Mouse (Mus musculus) embryo, embryonic 11.5 days (tissue): ENCODE measurements around the gene Adrb1.
A peak's percentile ranks its signal among the peaks of the same experiment; 100 is the strongest.

Source experiments
- DNase-seq: peaks from one replicate; pipeline ENCODE4 v3.0.0-alpha.2; 2012; ENCODE audit warnings: low read depth, low spot score

Adrb1 gene

DNA sequence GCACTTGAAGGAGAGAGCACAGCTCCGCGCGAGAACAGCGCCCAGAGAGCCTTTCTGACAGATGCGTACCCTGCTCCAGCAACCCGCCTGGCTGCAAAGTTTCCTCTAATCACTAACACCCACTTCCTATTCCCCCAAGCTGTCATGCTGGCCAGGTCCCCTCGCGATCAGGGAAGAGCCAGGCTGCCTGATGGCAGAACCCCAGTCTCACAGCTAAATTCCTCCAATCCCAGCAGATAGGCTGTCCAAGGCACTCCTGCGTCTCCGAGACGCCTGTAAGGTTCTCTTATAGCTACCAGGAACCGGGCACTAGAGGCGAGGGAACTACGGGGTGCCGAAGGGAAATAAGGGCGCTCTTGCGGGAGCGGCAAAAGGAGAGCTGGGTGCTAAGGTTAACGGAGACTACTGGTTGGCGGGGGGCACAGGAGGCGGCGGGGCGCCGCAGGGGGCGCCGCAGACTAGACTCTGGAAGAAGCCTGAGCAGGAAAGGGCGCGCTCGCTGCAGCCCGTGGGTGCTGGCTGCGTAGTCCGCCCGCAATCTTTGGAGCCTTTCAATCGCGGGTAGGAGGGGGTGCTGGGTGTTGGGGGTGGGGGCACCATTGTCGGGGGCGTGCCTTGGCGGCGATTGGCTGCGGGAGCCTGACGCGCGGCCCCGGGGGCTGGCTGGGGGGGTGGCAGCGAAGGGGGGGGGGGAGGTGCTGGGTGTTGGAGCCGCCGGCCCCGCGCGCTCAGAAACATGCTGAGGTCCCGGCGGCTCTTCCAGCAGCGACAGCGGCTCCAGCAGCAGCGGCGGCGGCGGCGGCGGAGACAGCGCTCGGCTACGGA is at the start of gene Adrb1:
TSS of gene Adrb1 (plus strand) at position 813 of the 825 bp plus-strand sequence.
- DNase-seq, result peak; percentile 19

DNA sequence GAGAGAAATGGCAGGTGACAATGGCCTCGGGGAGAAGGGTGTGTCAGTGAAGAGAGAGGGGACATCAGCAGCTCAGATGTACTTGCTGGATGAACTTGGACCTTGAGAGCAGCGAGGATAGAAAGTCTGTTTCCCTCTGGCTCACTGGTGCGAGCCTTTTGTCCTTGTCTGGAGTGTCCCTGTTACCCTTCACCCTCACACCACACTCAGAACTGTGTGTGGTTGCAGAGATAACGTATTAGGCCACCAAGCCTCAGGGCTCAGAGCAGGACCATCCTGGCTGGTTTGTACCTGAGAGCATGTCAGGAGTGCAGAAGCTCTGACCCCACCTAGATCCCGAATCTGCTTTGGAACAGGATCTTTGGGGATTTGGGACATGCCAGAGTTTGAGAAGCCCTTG is 46.3 kb upstream of the Adrb1 start:
- no peak for DNase-seq

GRCm38 (mm10) chr19:56676506-56676905 is 45.5 kb upstream of the Adrb1 start:
- DNase-seq, result no peak

DNA sequence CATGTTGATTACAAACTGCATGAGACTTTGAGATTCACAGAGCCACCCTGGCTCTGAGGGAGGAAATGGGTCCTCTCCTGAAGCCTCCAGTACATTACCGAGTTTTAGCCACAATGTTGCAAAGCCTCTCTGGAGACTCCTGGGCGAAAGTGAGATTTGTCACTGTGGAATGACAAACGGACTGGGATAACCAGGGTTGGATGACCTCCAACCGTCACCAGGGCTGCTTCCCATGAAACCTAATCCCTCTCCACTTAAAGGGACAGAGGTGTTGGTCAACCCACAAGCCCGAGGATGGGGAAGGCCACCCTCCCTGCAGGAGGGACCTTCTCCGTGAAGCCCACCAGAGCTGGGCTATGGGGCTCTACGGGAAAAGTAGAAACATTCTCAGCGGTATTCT is 44.4 kb upstream of the Adrb1 start:
- no peak for DNase-seq

- DNase-seq, result no peak
Measured at GRCm38 (mm10) chr19:56678516-56678915, 43.5 kb upstream of the Adrb1 start.

- DNase-seq, result no peak
Measured at GRCm38 (mm10) chr19:56679213-56679965, 42.6 kb upstream of the Adrb1 start.

GRCm38 (mm10) chr19:56679992-56680391 is 42.0 kb upstream of the Adrb1 start:
- DNase-seq, result no peak

GRCm38 (mm10) chr19:56682297-56682696 is 39.7 kb upstream of the Adrb1 start:
- no peak for DNase-seq

DNA sequence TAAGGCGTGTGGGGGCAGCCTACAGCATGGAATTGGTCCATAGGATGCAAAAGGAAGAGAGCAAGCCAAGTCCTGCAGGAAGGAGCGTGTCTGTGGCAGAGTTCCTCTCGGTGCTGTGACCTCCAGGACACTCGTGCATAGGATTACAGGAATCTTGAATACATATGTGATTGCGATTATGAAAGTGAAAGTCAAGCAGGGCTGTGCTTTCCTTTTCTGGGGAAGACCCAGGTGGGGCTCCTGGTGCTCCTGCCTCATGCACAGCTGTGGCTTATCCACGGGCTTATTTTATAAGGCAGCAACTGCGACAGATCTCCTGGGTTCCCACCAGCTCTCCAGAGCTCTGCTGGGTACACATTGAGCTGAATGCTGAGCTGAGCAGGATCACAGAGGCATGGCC is 39.2 kb upstream of the Adrb1 start:
- no peak for DNase-seq

DNA sequence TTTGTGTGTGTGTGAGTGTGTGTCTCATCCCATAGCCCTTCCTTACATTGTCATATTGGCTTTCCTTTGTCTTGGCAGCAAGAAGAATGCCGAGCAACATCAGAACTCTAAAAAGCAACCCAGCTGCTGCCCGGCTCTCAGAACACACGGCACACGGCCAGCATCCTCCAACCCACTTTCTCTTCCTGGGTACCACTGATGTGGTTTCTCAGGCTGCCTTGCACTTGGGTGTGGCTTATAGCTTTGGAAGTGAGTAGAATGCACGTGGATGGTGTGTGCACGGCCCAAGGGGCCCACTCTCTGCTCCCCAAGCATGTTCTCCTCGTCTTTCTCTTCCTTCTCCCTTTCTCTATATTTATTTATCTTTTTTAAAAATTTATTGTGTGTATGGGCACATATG is 36.5 kb upstream of the Adrb1 start:
- no peak for DNase-seq

DNA sequence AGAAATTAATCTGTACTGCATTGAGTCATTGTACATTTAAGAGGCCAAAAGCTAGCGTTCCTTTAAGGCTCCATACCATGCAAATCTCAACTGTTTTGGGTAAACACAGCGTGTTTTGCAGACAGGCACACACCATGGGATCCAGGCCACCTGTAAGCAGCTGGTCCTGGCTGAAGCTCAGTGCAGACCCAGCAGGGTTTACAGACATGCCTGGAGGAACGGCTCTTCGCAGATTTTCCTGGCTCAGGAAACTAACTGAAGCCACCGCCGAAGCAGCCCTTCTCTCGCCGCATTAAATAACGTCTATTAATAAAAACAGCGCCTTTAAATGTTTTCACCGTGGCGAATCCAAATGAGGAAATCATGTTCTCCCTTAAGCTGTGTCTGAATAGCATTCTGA is 35.8 kb upstream of the Adrb1 start:
- DNase-seq, result no peak

DNA sequence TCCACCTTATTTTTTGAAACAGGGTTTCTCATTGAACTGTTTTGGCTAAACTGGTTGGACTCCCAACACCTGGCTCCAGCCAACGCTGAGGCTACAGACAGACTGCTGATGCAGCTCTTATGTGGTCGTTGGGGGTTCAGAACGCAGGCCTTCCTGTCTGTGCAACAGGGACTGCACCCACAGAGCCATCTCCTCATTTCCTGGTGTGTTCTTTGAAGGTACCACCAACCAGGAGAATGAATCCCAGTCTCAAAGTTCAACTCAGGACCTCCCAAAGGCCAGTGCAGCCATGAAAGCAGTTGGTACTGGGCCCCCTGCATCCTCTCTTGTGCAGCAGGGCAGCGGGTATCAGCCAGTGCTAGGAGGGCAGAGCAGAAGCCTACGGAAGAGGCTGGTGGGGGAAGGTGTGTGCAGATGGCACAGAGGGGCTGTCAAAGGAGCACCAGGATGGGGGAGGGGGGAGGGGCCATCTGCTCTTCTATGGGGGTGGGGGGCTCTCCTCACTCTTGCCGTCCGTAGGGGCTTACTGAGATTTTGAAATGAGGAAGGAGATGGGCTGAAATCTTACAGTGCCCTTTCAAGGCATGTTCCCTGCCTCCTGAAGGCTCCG is 34.9 kb upstream of the Adrb1 start:
- DNase-seq, result no peak

- DNase-seq, result no peak
Measured at GRCm38 (mm10) chr19:56687676-56688075, 34.3 kb upstream of the Adrb1 start.

DNA sequence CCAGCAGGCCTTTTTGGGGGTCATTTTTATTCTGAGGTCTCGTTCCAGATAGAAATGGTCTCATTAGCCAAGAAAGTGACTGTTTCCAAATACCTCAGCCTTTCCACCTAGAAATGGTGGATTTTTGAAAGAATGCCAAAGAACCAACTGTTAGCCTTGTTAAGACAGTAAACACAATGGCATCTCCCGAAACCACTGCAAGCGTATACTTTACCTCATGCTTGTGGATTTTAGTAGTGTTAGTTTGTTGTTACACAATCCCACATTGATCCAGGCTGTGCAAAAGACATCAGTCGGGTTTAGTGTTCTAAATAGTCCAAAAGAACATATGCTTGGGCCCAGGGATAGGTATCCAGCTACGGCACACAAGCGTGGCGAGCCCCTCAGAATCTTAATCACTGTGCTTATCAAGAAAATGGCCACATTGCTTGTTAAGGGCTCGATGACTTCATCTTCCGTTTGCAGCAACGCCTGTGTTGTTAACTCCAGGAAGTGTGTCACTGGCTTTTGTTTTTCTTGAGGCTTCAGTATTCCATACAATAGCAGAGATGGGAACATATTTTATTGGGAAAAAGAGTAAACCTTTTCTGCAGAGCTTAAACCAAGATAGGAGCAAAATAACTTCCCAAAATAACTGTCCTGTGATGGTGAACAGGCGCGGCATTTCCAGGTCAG is 33.2 kb upstream of the Adrb1 start:
- no peak for DNase-seq

- no peak for DNase-seq
Measured at GRCm38 (mm10) chr19:56689493-56689892, 32.5 kb upstream of the Adrb1 start.

DNA sequence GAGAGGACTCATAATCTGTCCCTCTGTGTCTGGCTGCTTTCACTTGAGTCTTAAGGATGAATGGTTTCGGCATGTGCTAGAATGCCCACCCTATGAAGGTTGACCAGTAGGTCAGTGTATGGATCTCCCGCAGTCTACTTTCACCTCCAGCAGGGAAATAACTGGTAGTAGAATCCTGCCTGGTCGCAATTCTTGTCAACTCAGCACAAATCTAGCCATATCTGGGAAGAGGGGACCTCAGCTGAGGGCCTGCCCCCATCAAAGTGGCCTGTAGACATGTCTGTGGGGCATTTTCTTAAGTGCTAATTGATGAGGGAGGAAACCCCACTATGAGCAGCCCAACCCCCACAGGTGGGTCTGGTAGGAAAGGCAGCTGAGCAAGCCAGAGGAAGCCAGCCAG is 30.9 kb upstream of the Adrb1 start:
- DNase-seq, result no peak

DNA sequence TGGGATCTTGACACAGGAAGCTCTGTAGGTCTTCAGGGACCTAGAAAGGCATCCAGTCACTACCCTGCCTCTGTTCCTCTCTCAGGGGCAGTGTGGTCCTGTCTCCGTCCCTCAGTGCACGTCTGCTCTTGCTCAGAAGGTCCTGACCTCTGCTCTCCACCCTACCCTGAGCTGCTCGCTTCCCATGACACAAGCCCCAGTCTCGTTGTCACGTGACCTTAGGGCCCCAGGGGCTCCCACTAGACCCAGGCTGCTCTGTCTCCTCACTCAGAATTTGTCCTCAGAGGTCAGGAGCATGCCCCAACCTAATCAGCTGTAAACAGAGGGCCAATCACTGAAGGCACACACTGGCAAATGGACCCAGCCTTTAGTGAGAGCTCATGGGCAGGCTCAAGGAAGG is 29.5 kb upstream of the Adrb1 start:
- DNase-seq, result no peak

DNA sequence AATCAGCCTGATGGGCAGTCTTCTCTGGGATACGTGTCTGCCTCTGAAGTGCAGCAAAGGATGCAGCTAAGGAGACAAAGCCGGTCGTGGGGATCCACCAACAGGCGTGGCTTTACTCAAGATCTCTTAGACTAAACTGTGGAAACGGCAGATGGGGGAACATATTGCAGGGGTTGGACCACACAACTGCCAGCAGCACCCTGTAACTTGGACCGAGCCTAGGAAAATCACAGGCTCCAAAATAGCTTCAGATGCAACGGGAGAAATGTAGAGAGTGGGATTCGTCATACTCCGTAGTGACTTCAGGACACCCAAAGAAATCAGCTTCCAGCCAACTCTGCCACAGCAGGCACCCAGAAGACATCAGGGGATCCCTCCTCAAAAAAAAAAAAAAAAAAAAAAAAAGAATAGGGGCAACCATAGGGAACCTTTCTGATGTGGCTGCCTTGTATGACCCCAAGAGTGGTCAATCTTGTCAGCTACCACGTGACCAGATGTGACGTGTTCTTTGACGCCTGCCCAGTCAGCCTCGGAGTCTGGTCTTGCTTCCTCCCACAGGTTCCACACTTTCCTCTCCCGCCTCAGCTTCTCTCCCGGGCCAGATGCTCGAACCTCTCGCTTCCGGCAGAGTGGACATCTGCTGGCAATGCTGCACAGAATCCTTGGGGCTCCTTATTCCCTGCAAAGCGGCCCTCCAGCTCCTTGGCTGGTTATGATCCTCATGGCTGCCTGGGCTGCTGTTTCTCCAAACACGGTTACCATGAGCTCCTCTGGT is 24.4 kb upstream of the Adrb1 start:
- no peak for DNase-seq

- DNase-seq, result no peak
Measured at GRCm38 (mm10) chr19:56700848-56701247, 21.2 kb upstream of the Adrb1 start.

- no peak for DNase-seq
Measured at GRCm38 (mm10) chr19:56701404-56702033, 20.5 kb upstream of the Adrb1 start.

- no peak for DNase-seq
Measured at GRCm38 (mm10) chr19:56702039-56702438, 20.0 kb upstream of the Adrb1 start.
